Mouse (Mus musculus) forebrain, embryonic 11.5 days (tissue): ENCODE measurements around the gene Mpp2. TPM values are rescaled to one million over a fixed set of nuclear protein-coding genes. Genes with fewer than 3 reads are reported as not detected.

Experiments used
- polyA plus RNA-seq: library from polyadenylated mRNA; unstranded; fragments of >200 nt; fragmentation: Nextera tagmentation; extraction: Ambion mirVana; gene quantifications from 2 replicates; pipeline ENCODE4 v1.2.1, GENCODE M21; 2014

Mpp2 gene
- polyA plus RNA-seq, 1 experiment from 2014 or later, result 19.6 TPM

Other genes with a start within 250 kb of the Mpp2 start
- 0.21 TPM in 1 of 2 replicates, not detected in the other for gene Meox1, start 194.1 kb downstream of the Mpp2 start, polyA plus RNA-seq
- not detected in 2 replicates for gene Sost, start 121.5 kb downstream of the Mpp2 start, polyA plus RNA-seq
- gene Cfap97d1, start 104.2 kb downstream of the Mpp2 start, polyA plus RNA-seq, result not detected in 2 replicates
- 10.4 and 11.6 TPM in 2 replicates for gene Dusp3, start 101.5 kb downstream of the Mpp2 start, polyA plus RNA-seq
- 22.1 and 24.1 TPM in 2 replicates for gene Mpp3, start 60.1 kb downstream of the Mpp2 start, polyA plus RNA-seq
- gene Cd300lg, start 47.0 kb downstream of the Mpp2 start, polyA plus RNA-seq, result 0.20 and 0.37 TPM in 2 replicates
- gene Ppy, start 12.8 kb upstream of the Mpp2 start, polyA plus RNA-seq, result not detected in 2 replicates
- not detected in 2 replicates for gene Pyy, start 19.3 kb upstream of the Mpp2 start, polyA plus RNA-seq
- not detected in 2 replicates for gene Nags, start 57.0 kb upstream of the Mpp2 start, polyA plus RNA-seq
- 35.7 and 38.9 TPM in 2 replicates for gene Tmem101, start 67.9 kb upstream of the Mpp2 start, polyA plus RNA-seq
- 73.2 and 78.7 TPM in 2 replicates for gene Lsm12, start 96.8 kb upstream of the Mpp2 start, polyA plus RNA-seq
- gene G6pc3, start 101.1 kb upstream of the Mpp2 start, polyA plus RNA-seq, result 30.6 and 32.2 TPM in 2 replicates
- 35.0 and 36.8 TPM in 2 replicates for gene Hdac5, start 141.7 kb upstream of the Mpp2 start, polyA plus RNA-seq
- gene BC030867, start 160.4 kb upstream of the Mpp2 start, polyA plus RNA-seq, result 23.5 and 26.6 TPM in 2 replicates
- gene Asb16, start 180.2 kb upstream of the Mpp2 start, polyA plus RNA-seq, result not detected in 2 replicates
- gene Tmub2, start 196.4 kb upstream of the Mpp2 start, polyA plus RNA-seq, result 50.0 and 58.5 TPM in 2 replicates
- gene Atxn7l3, start 208.1 kb upstream of the Mpp2 start, polyA plus RNA-seq, result 20.8 and 21.7 TPM in 2 replicates
- gene Ubtf, start 231.2 kb upstream of the Mpp2 start, polyA plus RNA-seq, result 109 and 111 TPM in 2 replicates